Mouse (Mus musculus): ENCODE results near the gene Kcnq1.

Kcnq1 gene

GRCm38 (mm10) chr7:143087070-143087579 is 19.0 kb upstream of the Kcnq1 start:
- DNase-seq (ENCODE audit: low read depth, low spot score), result no peak

GRCm38 (mm10) chr7:143093847-143094246 is 12.3 kb upstream of the Kcnq1 start:
- no peak for DNase-seq (ENCODE audit: low read depth, low spot score)

DNA sequence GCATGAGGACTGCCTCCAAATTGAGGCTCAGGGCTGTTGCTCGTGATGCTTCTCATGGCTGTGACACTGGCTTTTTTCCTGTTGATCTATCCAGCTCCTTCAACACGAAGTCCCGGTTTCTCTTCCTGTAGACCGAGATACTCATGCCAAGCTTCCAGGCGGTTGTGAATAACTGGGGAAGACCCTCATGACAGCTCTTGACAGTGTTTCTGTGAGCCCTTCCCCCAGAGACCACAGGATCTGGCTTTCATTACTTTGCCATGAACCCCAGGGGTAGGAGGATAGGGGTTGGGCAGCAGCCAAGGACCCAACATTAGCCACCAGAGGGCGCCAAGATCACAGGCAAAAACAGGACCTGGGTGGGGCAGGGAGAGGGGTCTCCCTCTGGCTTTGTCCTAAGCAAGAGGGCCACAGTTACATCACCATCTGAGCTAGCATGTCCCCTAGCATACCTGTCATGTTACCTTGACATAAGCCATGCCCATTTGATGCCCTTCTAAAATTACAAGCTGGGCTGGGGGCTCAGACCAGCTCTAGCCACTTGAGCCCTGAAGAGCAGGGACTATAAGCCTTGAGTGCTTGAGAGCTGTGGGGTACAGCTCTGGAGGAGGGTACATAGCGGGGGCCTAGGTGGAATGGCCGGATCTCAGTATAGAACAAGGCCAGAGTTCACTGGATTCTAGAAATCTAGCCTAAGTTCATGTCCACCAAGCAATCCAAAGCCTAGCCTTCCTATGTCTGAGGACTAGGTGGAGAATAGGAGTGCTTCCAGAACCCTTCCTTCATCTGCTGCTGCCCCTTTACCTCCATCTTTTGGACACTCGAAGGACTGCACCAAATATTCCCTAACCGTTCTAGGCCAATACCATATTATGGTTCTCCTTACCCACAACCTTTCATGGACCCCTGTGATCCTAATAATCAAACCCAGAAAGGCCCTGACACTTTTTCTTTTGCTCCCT is 11.3 kb upstream of the Kcnq1 start, which contains the start of gene Trpm5:
Trpm5 (minus strand) TSS at position 51 of the 962 bp plus-strand sequence.
- DNase-seq (ENCODE audit: low read depth, low spot score), result no peak

DNA sequence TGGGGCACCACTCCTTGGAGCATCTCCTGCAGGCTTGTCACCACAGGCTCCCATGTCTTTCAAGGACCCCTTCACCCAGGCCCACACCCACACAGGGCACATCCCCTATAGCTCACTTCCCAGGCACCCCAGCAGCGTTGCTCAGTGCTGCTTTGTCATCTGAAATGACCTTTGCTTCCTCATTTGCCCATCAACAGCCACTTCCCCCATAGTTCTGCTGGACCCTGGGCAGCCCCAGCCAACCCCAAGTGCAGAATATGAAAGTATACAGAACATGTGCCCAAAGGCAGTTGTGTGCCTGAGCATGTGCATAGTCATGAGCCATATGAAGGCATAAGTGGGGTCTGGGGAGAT is 10.6 kb upstream of the Kcnq1 start:
- DNase-seq (ENCODE audit: low read depth, low spot score), result no peak

GRCm38 (mm10) chr7:143100759-143101158 is 5.4 kb upstream of the Kcnq1 start:
- peak; percentile 46 for DNase-seq (ENCODE audit: low read depth, low spot score)

DNA sequence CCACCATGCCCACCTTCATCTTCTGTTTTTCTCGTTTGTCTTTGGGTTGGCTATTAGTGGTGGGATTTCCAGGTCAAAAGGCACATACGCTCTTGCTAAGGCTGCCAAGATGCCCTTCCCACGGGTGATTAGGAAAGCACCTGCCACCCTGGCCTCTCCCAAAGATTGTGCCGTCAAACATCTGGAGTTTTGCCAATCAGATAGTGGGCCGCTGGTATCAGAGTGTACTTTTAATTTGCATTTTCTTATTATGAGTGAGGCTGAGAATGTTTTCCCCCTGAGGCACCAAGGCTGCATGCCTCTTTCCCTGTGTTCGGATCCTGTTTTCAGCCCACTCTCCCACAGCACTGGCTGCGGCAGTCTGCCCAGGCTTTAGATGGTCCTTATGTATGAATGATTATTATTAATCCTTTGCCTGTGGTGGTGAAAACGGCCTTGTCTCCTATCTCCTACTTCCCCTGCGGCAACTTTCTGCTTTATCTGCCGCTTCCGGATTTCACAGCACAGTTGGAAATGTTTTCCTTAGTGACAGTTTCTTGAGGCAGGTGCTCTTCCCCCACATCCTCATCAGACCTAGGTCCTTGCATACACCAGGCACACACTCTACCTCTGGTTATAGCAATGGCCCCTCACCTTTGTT is 784 bp upstream of the Kcnq1 start:
- DNase-seq (ENCODE audit: low read depth, low spot score), result no peak

GRCm38 (mm10) chr7:143106672-143107465 is 707 bp downstream of the Kcnq1 start:
- no peak for DNase-seq (ENCODE audit: low read depth, low spot score)

DNA sequence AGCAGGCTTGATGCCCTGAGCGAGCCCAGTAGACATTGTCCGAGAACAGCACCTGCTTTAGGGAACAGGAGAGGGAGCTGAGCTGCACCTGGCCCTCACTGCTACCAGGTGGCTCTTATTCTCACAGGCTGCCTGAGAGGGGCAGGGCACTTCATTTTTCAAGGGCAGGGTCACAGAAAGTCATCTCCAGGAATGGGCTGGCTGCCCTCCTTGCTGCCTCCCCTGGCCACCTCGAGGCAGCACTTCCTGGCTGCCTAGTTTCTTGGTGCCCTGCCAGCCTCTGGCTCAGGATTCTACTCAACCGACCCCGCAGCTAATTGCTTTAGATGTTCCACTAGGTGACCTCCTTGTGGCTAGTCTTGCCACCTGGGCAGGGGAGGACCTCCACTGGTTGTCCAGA is 2.0 kb downstream of the Kcnq1 start:
- DNase-seq (ENCODE audit: low read depth, low spot score), result no peak

DNA sequence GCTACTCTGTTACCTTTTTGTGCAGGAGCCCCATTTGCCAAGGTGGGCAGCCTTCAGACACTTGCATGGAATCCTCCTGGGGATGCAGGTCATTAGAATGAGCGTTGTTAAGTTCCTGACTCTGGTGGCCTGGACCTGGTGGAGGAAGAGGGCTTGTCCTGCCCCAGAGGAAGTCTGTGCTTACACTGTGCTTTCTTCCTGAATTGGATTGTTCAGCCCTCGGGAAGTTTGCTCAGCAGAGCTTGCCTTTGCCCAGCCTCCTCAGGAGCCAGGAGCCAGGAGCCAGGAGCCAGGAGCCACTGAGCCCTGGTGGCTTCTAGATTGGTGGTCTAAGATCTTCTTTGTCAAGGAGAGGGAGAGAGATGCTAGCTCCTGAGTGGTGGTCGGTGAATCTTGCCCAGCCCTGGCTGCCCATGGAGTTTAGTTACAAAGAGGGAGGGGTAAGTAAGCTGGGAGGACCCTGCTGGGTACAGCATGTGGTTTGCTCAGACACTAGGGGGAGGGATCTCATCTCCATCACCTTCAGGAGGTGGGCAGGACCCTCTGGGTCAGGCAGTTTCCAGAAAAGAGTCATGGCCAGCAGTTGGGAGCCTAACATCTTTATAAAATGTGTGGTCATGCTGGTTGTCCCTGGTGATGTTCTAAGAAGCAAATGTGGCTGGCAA is 3.0 kb downstream of the Kcnq1 start:
- DNase-seq (ENCODE audit: low read depth, low spot score), result no peak

- DNase-seq (ENCODE audit: low read depth, low spot score), result no peak
Measured at GRCm38 (mm10) chr7:143109696-143110095, 3.5 kb downstream of the Kcnq1 start.

- DNase-seq (ENCODE audit: low read depth, low spot score), result no peak
Measured at GRCm38 (mm10) chr7:143110803-143111202, 4.6 kb downstream of the Kcnq1 start.

DNA sequence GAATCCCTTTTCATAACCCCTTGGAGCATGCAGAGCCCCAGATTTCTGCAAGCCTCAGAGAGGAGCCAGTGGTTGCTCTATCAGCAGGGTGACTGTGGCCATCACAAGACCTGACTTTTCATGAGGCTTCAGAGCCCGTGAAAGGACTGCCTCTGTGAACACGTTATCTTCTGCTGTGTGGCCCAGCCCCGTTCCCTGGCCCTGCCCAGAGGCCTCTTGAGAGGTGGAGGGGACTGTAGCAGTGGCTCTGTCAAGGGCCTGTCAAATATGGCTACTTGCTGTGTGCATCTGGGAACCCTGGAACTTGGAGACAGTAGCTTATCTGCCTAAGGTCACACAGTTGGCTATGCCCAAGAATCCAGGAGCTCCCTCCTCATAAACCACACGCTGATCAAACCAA is 5.6 kb downstream of the Kcnq1 start:
- DNase-seq (ENCODE audit: low read depth, low spot score), result no peak

- no peak for DNase-seq (ENCODE audit: low read depth, low spot score)
Measured at GRCm38 (mm10) chr7:143112395-143112794, 6.2 kb downstream of the Kcnq1 start.

DNA sequence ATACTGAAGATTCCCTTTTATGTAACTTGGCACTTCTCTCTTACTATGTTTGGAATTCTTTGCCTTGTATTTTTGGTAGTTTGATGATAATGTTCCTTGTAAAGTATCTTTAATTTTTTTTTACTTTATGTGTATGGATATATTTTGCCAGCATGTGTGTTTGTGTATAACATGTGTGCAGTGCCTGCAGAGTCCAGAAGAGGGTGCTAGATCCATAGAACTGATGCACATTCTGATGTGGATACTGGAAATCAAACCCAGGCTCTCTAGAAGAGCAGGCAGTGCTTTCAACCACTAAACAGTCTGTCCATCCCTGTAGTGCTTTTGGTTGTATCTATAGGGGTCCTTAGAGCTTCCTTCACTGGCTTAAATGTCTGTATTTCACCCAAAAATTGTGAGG is 8.6 kb downstream of the Kcnq1 start:
- no peak for DNase-seq (ENCODE audit: low read depth, low spot score)

GRCm38 (mm10) chr7:143116521-143116920 is 10.4 kb downstream of the Kcnq1 start:
- no peak for DNase-seq (ENCODE audit: low read depth, low spot score)

DNA sequence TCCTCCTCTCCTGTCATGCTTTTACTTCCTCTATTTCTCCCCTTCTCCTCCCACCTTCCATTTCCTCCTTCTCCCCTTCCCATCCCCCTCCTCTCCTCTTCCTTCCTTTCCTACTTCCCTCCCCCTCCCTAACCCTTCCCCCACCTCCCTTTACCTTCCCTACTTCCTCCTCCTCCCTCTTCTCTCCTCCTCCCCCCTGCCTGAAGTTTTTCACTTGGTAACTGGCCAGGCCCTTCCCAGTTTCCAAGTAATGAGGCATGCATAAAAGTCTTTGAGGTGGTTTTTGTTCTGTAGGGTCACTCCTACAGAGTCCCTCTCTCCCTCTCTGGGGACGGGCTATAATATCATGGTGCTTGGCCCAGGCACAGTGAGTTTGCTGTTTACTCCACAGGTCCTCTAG is 13.2 kb downstream of the Kcnq1 start:
- no peak for DNase-seq (ENCODE audit: low read depth, low spot score)

GRCm38 (mm10) chr7:143119826-143120225 is 13.7 kb downstream of the Kcnq1 start:
- DNase-seq (ENCODE audit: low read depth, low spot score), result no peak

- no peak for DNase-seq (ENCODE audit: low read depth, low spot score)
Measured at GRCm38 (mm10) chr7:143122191-143122590, 16.0 kb downstream of the Kcnq1 start.

- DNase-seq (ENCODE audit: low read depth, low spot score), result peak; percentile 62
Measured at GRCm38 (mm10) chr7:143123876-143124669, 17.9 kb downstream of the Kcnq1 start.

GRCm38 (mm10) chr7:143124902-143125301 is 18.7 kb downstream of the Kcnq1 start:
- DNase-seq (ENCODE audit: low read depth, low spot score), result no peak

GRCm38 (mm10) chr7:143132815-143133214 is 26.7 kb downstream of the Kcnq1 start:
- DNase-seq (ENCODE audit: low read depth, low spot score), result no peak
